Mouse (Mus musculus) frontal cortex, adult (tissue): Measurements from ENCODE around the gene Agpat1.

Source experiments
- ATAC-seq: cut with Nextera tagmentation; 2 replicates; pipeline ENCODE4 v1.9.2; 2017; ENCODE audit warnings: mild to moderate bottlenecking, moderate library complexity, mixed read lengths; ENCODE audit not compliant: low TSS enrichment

The Agpat1 gene

GRCm38 (mm10) chr17:34585877-34586771 lies 17.9 kb upstream of the Agpat1 start:
- ATAC-seq = peak; percentile 6; the same call in 1 of the 2 replicates

GRCm38 (mm10) chr17:34586796-34587422 lies 17.2 kb upstream of the Agpat1 start:
- ATAC-seq = peak; percentile 59

GRCm38 (mm10) chr17:34587423-34587811 lies 16.6 kb upstream of the Agpat1 start:
- ATAC-seq = peak; percentile 72

- no peak for ATAC-seq
Observed at GRCm38 (mm10) chr17:34587814-34588213, 16.2 kb upstream of the Agpat1 start.

- ATAC-seq = no peak
Observed at GRCm38 (mm10) chr17:34588767-34589166, 15.3 kb upstream of the Agpat1 start.

- no peak for ATAC-seq
Observed at GRCm38 (mm10) chr17:34589206-34589605, 14.9 kb upstream of the Agpat1 start.

- ATAC-seq = no peak
Observed at GRCm38 (mm10) chr17:34589681-34590101, 14.4 kb upstream of the Agpat1 start, which contains the start of gene Gpsm3. Gene Gpsm3, plus strand, starts transcription at chr17:34589806.

GRCm38 (mm10) chr17:34590154-34590987 lies 13.7 kb upstream of the Agpat1 start:
- ATAC-seq = no peak

GRCm38 (mm10) chr17:34591029-34591993 lies 12.8 kb upstream of the Agpat1 start, which contains the start of gene Pbx2:
Gene Pbx2, plus strand, starts transcription at chr17:34591266.
- ATAC-seq = no peak

GRCm38 (mm10) chr17:34591994-34592375 lies 12.1 kb upstream of the Agpat1 start:
- peak; percentile 20; the same call in 1 of the 2 replicates for ATAC-seq

- ATAC-seq = peak; percentile 28
Observed at GRCm38 (mm10) chr17:34592581-34593549, 11.2 kb upstream of the Agpat1 start.

- ATAC-seq = no peak
Observed at GRCm38 (mm10) chr17:34593752-34594525, 10.1 kb upstream of the Agpat1 start.

GRCm38 (mm10) chr17:34596098-34596497 lies 8.0 kb upstream of the Agpat1 start:
- ATAC-seq = no peak

GRCm38 (mm10) chr17:34597566-34598095 lies 6.4 kb upstream of the Agpat1 start, which contains the start of gene Ager:
Gene Ager, plus strand, starts transcription at chr17:34597862.
- ATAC-seq = no peak

GRCm38 (mm10) chr17:34599891-34600290 lies 4.2 kb upstream of the Agpat1 start:
- ATAC-seq = no peak

GRCm38 (mm10) chr17:34601796-34602195 lies 2.3 kb upstream of the Agpat1 start:
- ATAC-seq = no peak

- peak; percentile 85 for ATAC-seq
Observed at GRCm38 (mm10) chr17:34603375-34604060, 544 bp upstream of the Agpat1 start, which contains the start of gene Rnf5. Gene Rnf5, minus strand, starts transcription at chr17:34603690.
